Mouse (Mus musculus): ENCODE measurements at regions not wholly inside any gene's neighbourhood (a gene's known extent, or its start where the extent isn't known, plus 50 kb on each side); places are given as distances from the start of the nearest gene placed in this dataset.

DNA sequence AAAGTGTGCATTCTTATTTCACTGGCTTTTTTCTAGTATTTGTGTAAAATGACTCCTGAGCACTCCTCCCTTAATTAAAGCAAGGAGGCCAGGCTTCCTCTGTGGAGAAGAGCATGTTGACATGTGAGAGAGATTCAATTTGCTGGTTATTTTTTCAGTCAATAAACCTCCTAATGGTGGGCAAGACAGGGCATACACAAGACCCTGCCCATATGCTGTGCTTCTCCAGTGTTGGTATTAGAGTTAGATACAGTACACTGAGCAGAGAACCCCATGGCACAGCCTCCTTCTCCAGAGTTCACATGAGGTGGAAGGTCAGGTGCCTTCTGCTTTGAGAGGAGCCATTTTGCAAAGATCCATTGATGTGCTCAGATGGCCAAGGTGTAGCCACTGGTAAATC, 515.4 kb upstream of the Nbea start:
- DNase-seq (ENCODE audit: low read depth, low spot score), result no peak
- Histone ChIP-seq H3K4me1 (ENCODE audit: control insufficient read depth in 1 of 2, insufficient read depth in 2 of 2, low read length in 2 of 2) (no peaks in the 10 kb centered on the region), H3K9ac (ENCODE audit: control insufficient read depth, low read depth, low read length, poor library complexity, severe bottlenecking) (no peak overlapping the region), H3K27ac (ENCODE audit: control insufficient read depth, low read depth, low read length) (no peak overlapping the region), H3K36me3 (ENCODE audit: control insufficient read depth in 1 of 2, insufficient read depth in 2 of 2, low read length in 2 of 2) (no peaks in the 10 kb centered on the region), H3K27me3 (ENCODE audit: control insufficient read depth in 1 of 2, insufficient read depth in 2 of 2, low read length in 2 of 2) (no peaks in the 10 kb centered on the region), H3K4me3 (ENCODE audit: control insufficient read depth in 1 of 2, insufficient read depth in 1 of 2, low read depth in 2 of 2, low read length in 2 of 2) (no peak overlapping the region), H3K79me2 (ENCODE audit: control insufficient read depth, insufficient read depth, low read length, poor library complexity) (no peaks in the 10 kb centered on the region), H3K9me3 (replicated peaks; ENCODE audit: insufficient read depth, low read length) (no peaks in the 10 kb centered on the region)
- TF ChIP-seq ETS1 (IDR thresholded peaks at IDR 0.05; ENCODE audit: low read depth, low read length), result no peak

DNA sequence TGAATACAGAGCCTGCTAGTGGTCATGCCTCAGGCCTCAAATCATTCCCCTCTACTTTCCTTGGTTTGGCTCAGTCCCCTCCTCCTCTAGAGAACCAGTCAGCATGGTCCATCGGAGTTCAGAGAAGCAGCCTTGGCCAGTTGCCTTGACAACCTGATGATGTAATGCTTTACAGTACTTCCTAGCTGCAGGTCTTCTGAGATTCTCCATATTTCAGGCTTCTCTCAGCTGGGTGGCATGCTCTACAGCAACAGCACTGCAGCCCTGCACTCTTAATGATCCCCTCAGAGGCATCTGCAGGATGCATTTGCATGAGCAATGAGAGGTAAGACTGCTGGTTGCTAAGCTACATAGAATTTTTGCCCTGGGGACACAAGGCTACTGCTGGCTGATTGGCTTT, 514.7 kb upstream of the Nbea start:
- TF ChIP-seq KAT2A (conservative IDR thresholded peaks at IDR 0.05; ENCODE audit: low read depth, low read length) (no peak), USF2 (IDR thresholded peaks at IDR 0.05; ENCODE audit: borderline replicate concordance in 1 of 2, insufficient read depth in 1 of 2, low read depth in 1 of 2, low read length in 2 of 2) (no peak), HCFC1 (IDR thresholded peaks at IDR 0.05; ENCODE audit: low read depth, low read length) (no peak), RAD21 (IDR thresholded peaks at IDR 0.05; ENCODE audit: low read depth, low read length) (no peak), BHLHE40 (IDR thresholded peaks at IDR 0.05; ENCODE audit: borderline replicate concordance, low read depth, low read length) (no peak), TAL1 (IDR thresholded peaks at IDR 0.05; ENCODE audit: low read length) (no peak), MAFK (IDR thresholded peaks at IDR 0.05; ENCODE audit: borderline replicate concordance, low read depth, low read length) (no peak), MAZ (IDR thresholded peaks at IDR 0.05; ENCODE audit: low read depth, low read length) (no peak), GATA1 (IDR thresholded peaks at IDR 0.05; ENCODE audit: low read depth, low read length) (no peak), MYC (IDR thresholded peaks at IDR 0.05; ENCODE audit: low read depth, low read length) (no peak), UBTF (IDR thresholded peaks at IDR 0.05; ENCODE audit: borderline replicate concordance, insufficient read depth, low read depth, low read length) (no peak), POLR2A (IDR thresholded peaks at IDR 0.05; ENCODE audit: control insufficient read depth in 1 of 2, insufficient read depth in 1 of 2, low read depth in 1 of 2, low read length in 2 of 2, poor library complexity in 1 of 2) (no peak), GABPA (IDR thresholded peaks at IDR 0.05; ENCODE audit: low read depth, low read length) (no peak), ZC3H11A (IDR thresholded peaks at IDR 0.05; ENCODE audit: low read depth, low read length) (no peak), SIN3A (IDR thresholded peaks at IDR 0.05; ENCODE audit: low read length) (no peak), NRF1 (IDR thresholded peaks at IDR 0.05; ENCODE audit: insufficient read depth, low read depth, low read length, poor library complexity, severe bottlenecking) (no peak), USF1 (IDR thresholded peaks at IDR 0.05; ENCODE audit: low read depth, low read length) (no peak), POLR2AphosphoS2 (IDR thresholded peaks at IDR 0.05; ENCODE audit: low read length) (no peak)
- Histone ChIP-seq H3K9ac (ENCODE audit: control insufficient read depth, low read depth, low read length, poor library complexity, severe bottlenecking) (no peak overlapping the region), H3K79me2 (ENCODE audit: control insufficient read depth, insufficient read depth, low read length, poor library complexity) (no peaks in the 10 kb centered on the region), H3K36me3 (ENCODE audit: control insufficient read depth in 1 of 2, insufficient read depth in 2 of 2, low read length in 2 of 2) (no peaks in the 10 kb centered on the region), H3K4me3 (ENCODE audit: control insufficient read depth in 1 of 2, insufficient read depth in 1 of 2, low read depth in 2 of 2, low read length in 2 of 2) (no peak overlapping the region), H3K27ac (ENCODE audit: control insufficient read depth, low read depth, low read length) (no peak overlapping the region), H3K9me3 (replicated peaks; ENCODE audit: insufficient read depth, low read length) (no peaks in the 10 kb centered on the region), H3K4me1 (ENCODE audit: control insufficient read depth in 1 of 2, insufficient read depth in 2 of 2, low read length in 2 of 2) (no peaks in the 10 kb centered on the region), H3K27me3 (ENCODE audit: control insufficient read depth in 1 of 2, insufficient read depth in 2 of 2, low read length in 2 of 2) (no peaks in the 10 kb centered on the region)
- no peak for DNase-seq (ENCODE audit: low read depth, low spot score)
